Mouse (Mus musculus): Measurements from ENCODE around the gene Lhfpl2.

GRCm38 (mm10) chr13:94057036-94057562, 497 bp upstream of the Lhfpl2 start:
- TF ChIP-seq JUND (conservative IDR thresholded peaks at IDR 0.05; ENCODE audit: low read depth, low read length) (no peak), CHD1 (IDR thresholded peaks at IDR 0.05; ENCODE audit: low read depth, low read length) (no peak), MEF2A (IDR thresholded peaks at IDR 0.05; ENCODE audit: borderline replicate concordance, low read depth, low read length) (no peak), E2F4 (IDR thresholded peaks at IDR 0.05; ENCODE audit: insufficient replicate concordance, low read depth, low read length) (no peak), USF2 (conservative IDR thresholded peaks at IDR 0.05; ENCODE audit: low read depth, low read length) (no peak), TCF12 (IDR thresholded peaks at IDR 0.05; ENCODE audit: low read depth, low read length) (no peak), CHD2 (IDR thresholded peaks at IDR 0.05; ENCODE audit: low read length) (no peak), SMC3 (IDR thresholded peaks at IDR 0.05; ENCODE audit: low read depth, low read length) (no peak), CTCF (conservative IDR thresholded peaks at IDR 0.05 in 1 of 2, IDR thresholded peaks at IDR 0.05 in 1 of 2; ENCODE audit: low read depth in 2 of 2, low read length in 2 of 2) (no peak), ZMIZ1 (IDR thresholded peaks at IDR 0.05; ENCODE audit: low read depth, low read length) (no peak), SIN3A (IDR thresholded peaks at IDR 0.05; ENCODE audit: low read length) (no peak)
